Mouse (Mus musculus): ENCODE results near the gene Mical3.

DNA sequence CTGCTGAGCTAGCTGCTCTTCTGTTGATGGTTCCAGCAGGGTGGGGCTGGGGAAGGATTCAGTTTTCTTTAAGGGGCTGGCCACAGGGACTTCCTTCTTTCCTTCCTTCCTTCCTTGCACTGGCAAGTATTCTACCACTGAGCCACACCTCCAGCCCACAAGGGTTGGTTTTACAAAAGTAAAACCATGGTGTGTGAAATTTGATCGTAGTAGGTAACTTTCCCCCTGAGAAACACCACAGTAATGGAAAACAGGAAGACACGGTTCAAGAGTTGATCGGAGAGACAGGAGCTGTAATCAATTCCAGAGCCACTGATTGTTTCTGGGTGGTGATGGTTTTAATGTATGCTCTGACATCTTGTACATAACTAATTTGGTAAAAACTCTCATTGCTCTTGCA lies 18.6 kb upstream of the Mical3 start:
- TF ChIP-seq CTCF (IDR thresholded peaks at IDR 0.05; ENCODE audit: borderline replicate concordance, insufficient read depth, low read length), result no peak
- no peak for TF ChIP-seq POLR2A (IDR thresholded peaks at IDR 0.05; ENCODE audit: low read depth, low read length)
